ENCODE assay signal across 24 mouse cellular contexts in the genomic region with DNA sequence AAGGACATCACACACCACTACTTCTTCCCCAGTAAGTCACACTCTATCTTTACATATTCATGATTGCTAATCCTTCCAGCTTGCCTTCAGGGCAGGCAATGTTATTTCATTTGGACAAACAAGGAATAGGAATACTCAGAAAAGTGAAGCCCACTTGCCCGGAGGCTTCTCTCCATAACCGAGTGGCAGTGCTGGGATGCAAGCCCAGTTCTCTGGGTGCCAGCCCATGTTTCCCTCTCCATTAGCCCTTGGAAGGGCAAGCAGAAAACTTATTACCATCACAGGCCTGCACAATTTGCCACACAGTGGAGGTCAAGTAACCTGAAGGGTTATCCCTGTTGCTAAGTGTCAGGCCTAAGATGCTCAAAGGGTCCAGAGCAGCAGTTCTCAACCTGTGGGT.
DNase-seq lines count a peak whose midpoint lies in the region; ATAC-seq and TF ChIP-seq lines count a peak whose summit lies in the region.
"Had no signal": no experiment of that assay in that cellular context is flagged by ENCODE, and none has a peak within 500 bp of the region (broad histone marks: within the 10 kb centered on the region; RNA-seq: fewer than 3 reads in every experiment).

No protein-coding gene starts in this region.

- DNase-seq in kidney, adult 9 months: peak; percentile 23
- DNase-seq in hindbrain, postnatal 0 days (ENCODE audit: low spot score): no peak
- DNase-seq in frontal cortex, postnatal 36 days (ENCODE audit: low spot score in 2 of 2): no peak
- DNase-seq: adrenal gland, postnatal 25 days; B cell, adult 2 months; cerebellum, adult 11-12 months; gastrocnemius, postnatal 36 days; heart, adult 18-20 months; heart, postnatal 4 days; kidney, postnatal 10 days; layer of hippocampus, postnatal 36 days; right cerebral cortex, postnatal 25 days had no signal

- 80% methylated on average over 2 of the region's 2 CpGs for WGBS in hindbrain, embryonic 13.5 days
- WGBS in hindbrain, embryonic 16.5 days: 67% methylated on average over 2 of the region's 2 CpGs
- 89% methylated on average over 2 of the region's 2 CpGs for WGBS in kidney, embryonic 15.5 days
- 62% methylated on average over 2 of the region's 2 CpGs for WGBS in hindbrain, embryonic 15.5 days
- WGBS in hindbrain, postnatal 0 days: 40% methylated on average over 2 of the region's 2 CpGs
- 79% methylated on average over 2 of the region's 2 CpGs for WGBS in neural tube, embryonic 15.5 days

- peaks cover 71% of the 10 kb centered on the region for H3K4me1 ChIP-seq in hindbrain, embryonic 13.5 days (replicated peaks)
- H3K4me1 ChIP-seq in hindbrain, embryonic 16.5 days (ENCODE audit: control insufficient read depth, insufficient read depth, low read depth, low read length): peaks cover 30% of the 10 kb centered on the region
- peaks cover 11% of the 10 kb centered on the region for H3K4me1 ChIP-seq in kidney, embryonic 15.5 days
- H3K4me1 ChIP-seq in hindbrain, embryonic 15.5 days (replicated peaks): peaks cover 60% of the 10 kb centered on the region
- peaks cover 25% of the 10 kb centered on the region for H3K4me1 ChIP-seq in hindbrain, postnatal 0 days (ENCODE audit: insufficient read depth, low read length)
- H3K4me1 ChIP-seq in neural tube, embryonic 15.5 days: peaks cover 45% of the 10 kb centered on the region

- no peaks in the 10 kb centered on the region for H3K27me3 ChIP-seq in hindbrain, embryonic 13.5 days
- H3K27me3 ChIP-seq in hindbrain, embryonic 16.5 days (replicated peaks; ENCODE audit: control insufficient read depth, insufficient read depth, low read length): no peaks in the 10 kb centered on the region
- no peaks in the 10 kb centered on the region for H3K27me3 ChIP-seq in kidney, embryonic 15.5 days
- no peaks in the 10 kb centered on the region for H3K27me3 ChIP-seq in hindbrain, embryonic 15.5 days
- H3K27me3 ChIP-seq in hindbrain, postnatal 0 days (ENCODE audit: insufficient read depth, low read length): no peaks in the 10 kb centered on the region
- no peaks in the 10 kb centered on the region for H3K27me3 ChIP-seq in neural tube, embryonic 15.5 days (replicated peaks)
- H3K27me3 ChIP-seq: lung, embryonic 15.5 days; neural tube, embryonic 13.5 days; stomach, embryonic 15.5 days had no signal

- H3K4me3 ChIP-seq in hindbrain, embryonic 13.5 days: no peak overlapping the region
- no peak overlapping the region for H3K4me3 ChIP-seq in hindbrain, embryonic 16.5 days (ENCODE audit: low read length)
- H3K4me3 ChIP-seq in kidney, embryonic 15.5 days (replicated peaks): no peak overlapping the region
- no peak overlapping the region for H3K4me3 ChIP-seq in hindbrain, embryonic 15.5 days
- no peak overlapping the region for H3K4me3 ChIP-seq in hindbrain, postnatal 0 days (ENCODE audit: low read length)
- H3K4me3 ChIP-seq in neural tube, embryonic 15.5 days (replicated peaks): no peak overlapping the region
- H3K4me3 ChIP-seq: erythroblast, embryonic 14.5 days; limb, embryonic 13.5 days; lung, embryonic 15.5 days; neural tube, embryonic 13.5 days; stomach, embryonic 15.5 days had no signal

- H3K9ac ChIP-seq in hindbrain, embryonic 13.5 days: 0 out of 2 replicates have a peak overlapping the region, but pooled peaks have one; percentile 13
- H3K9ac ChIP-seq in hindbrain, embryonic 16.5 days (ENCODE audit: low read depth, low read length): no peak overlapping the region
- H3K9ac ChIP-seq in kidney, embryonic 15.5 days: no peak overlapping the region
- H3K9ac ChIP-seq in hindbrain, embryonic 15.5 days: no peak overlapping the region
- no peak overlapping the region for H3K9ac ChIP-seq in hindbrain, postnatal 0 days (replicated peaks; ENCODE audit: low read length)
- no peak overlapping the region for H3K9ac ChIP-seq in neural tube, embryonic 15.5 days (replicated peaks)
- H3K9ac ChIP-seq: limb, embryonic 13.5 days; lung, embryonic 15.5 days; neural tube, embryonic 13.5 days; stomach, embryonic 15.5 days had no signal

- peak overlapping the region; percentile 20 for H3K27ac ChIP-seq in hindbrain, embryonic 13.5 days
- no peak overlapping the region for H3K27ac ChIP-seq in hindbrain, embryonic 16.5 days (ENCODE audit: low read depth, low read length)
- H3K27ac ChIP-seq in kidney, embryonic 15.5 days: no peak overlapping the region
- peak overlapping the region; percentile 12; the same call in 1 of the 2 replicates for H3K27ac ChIP-seq in hindbrain, embryonic 15.5 days (replicated peaks)
- H3K27ac ChIP-seq in hindbrain, postnatal 0 days: peak overlapping the region; percentile 62; the same call in 1 of the 2 replicates
- no peak overlapping the region; the same call in 1 of the 2 replicates for H3K27ac ChIP-seq in neural tube, embryonic 15.5 days (replicated peaks)
- H3K27ac ChIP-seq: limb, embryonic 13.5 days; lung, embryonic 15.5 days; stomach, embryonic 15.5 days had no signal

- no peaks in the 10 kb centered on the region for H3K9me3 ChIP-seq in hindbrain, embryonic 13.5 days
- no peaks in the 10 kb centered on the region for H3K9me3 ChIP-seq in hindbrain, embryonic 16.5 days (ENCODE audit: control insufficient read depth, low read length)
- no peaks in the 10 kb centered on the region for H3K9me3 ChIP-seq in kidney, embryonic 15.5 days (replicated peaks)
- H3K9me3 ChIP-seq in hindbrain, embryonic 15.5 days: no peaks in the 10 kb centered on the region
- no peaks in the 10 kb centered on the region for H3K9me3 ChIP-seq in hindbrain, postnatal 0 days (ENCODE audit: low read length)
- no peaks in the 10 kb centered on the region for H3K9me3 ChIP-seq in neural tube, embryonic 15.5 days (replicated peaks)
- H3K9me3 ChIP-seq: limb, embryonic 13.5 days; lung, embryonic 15.5 days; neural tube, embryonic 13.5 days; stomach, embryonic 15.5 days had no signal

- TF ChIP-seq CTCF in hindbrain, postnatal 0 days (IDR thresholded peaks at IDR 0.05; ENCODE audit: low read depth): no peak

- no peaks in the 10 kb centered on the region for H3K36me3 ChIP-seq in hindbrain, embryonic 13.5 days
- no peaks in the 10 kb centered on the region for H3K36me3 ChIP-seq in hindbrain, embryonic 16.5 days (ENCODE audit: control insufficient read depth, insufficient read depth, low read length)
- H3K36me3 ChIP-seq in kidney, embryonic 15.5 days: no peaks in the 10 kb centered on the region
- no peaks in the 10 kb centered on the region for H3K36me3 ChIP-seq in hindbrain, embryonic 15.5 days
- no peaks in the 10 kb centered on the region for H3K36me3 ChIP-seq in hindbrain, postnatal 0 days (ENCODE audit: insufficient read depth, low read length)
- H3K36me3 ChIP-seq in neural tube, embryonic 15.5 days: no peaks in the 10 kb centered on the region
- H3K36me3 ChIP-seq: limb, embryonic 13.5 days; lung, embryonic 15.5 days; neural tube, embryonic 13.5 days; stomach, embryonic 15.5 days had no signal

- H3K4me2 ChIP-seq in hindbrain, embryonic 13.5 days: no peak overlapping the region
- H3K4me2 ChIP-seq in hindbrain, embryonic 16.5 days (ENCODE audit: low read length): no peak overlapping the region
- H3K4me2 ChIP-seq in kidney, embryonic 15.5 days: no peak overlapping the region
- H3K4me2 ChIP-seq in hindbrain, embryonic 15.5 days: no peak overlapping the region
- H3K4me2 ChIP-seq in hindbrain, postnatal 0 days (ENCODE audit: low read depth, low read length): no peak overlapping the region
- H3K4me2 ChIP-seq in neural tube, embryonic 15.5 days: no peak overlapping the region
- H3K4me2 ChIP-seq: heart, embryonic 11.5 days; limb, embryonic 13.5 days; liver, embryonic 11.5 days; lung, embryonic 15.5 days; neural tube, embryonic 13.5 days; stomach, embryonic 15.5 days had no signal

- no peak for ATAC-seq in hindbrain, embryonic 13.5 days (ENCODE audit: low FRiP score)
- no peak for ATAC-seq in hindbrain, embryonic 16.5 days
- ATAC-seq in kidney, embryonic 15.5 days (replicated peaks; ENCODE audit: low FRiP score): no peak
- no peak for ATAC-seq in hindbrain, embryonic 15.5 days (ENCODE audit: low FRiP score, low read depth)
- no peak for ATAC-seq in hindbrain, postnatal 0 days
- no peak for ATAC-seq in neural tube, embryonic 15.5 days (ENCODE audit: low FRiP score)

Comparison
In these comparisons a context has a peak if more than half of its experiments do, and no peak if none do; other contexts are left out.
1. H3K27ac ChIP-seq: peak in hindbrain, embryonic 13.5 days (single experiment), hindbrain, embryonic 15.5 days (single experiment) and hindbrain, postnatal 0 days (single experiment); none in hindbrain, embryonic 16.5 days (single experiment), kidney, embryonic 15.5 days (single experiment) and neural tube, embryonic 15.5 days (single experiment).